Mouse (Mus musculus): Measurements from ENCODE around the gene Ube2ql1.

DNA sequence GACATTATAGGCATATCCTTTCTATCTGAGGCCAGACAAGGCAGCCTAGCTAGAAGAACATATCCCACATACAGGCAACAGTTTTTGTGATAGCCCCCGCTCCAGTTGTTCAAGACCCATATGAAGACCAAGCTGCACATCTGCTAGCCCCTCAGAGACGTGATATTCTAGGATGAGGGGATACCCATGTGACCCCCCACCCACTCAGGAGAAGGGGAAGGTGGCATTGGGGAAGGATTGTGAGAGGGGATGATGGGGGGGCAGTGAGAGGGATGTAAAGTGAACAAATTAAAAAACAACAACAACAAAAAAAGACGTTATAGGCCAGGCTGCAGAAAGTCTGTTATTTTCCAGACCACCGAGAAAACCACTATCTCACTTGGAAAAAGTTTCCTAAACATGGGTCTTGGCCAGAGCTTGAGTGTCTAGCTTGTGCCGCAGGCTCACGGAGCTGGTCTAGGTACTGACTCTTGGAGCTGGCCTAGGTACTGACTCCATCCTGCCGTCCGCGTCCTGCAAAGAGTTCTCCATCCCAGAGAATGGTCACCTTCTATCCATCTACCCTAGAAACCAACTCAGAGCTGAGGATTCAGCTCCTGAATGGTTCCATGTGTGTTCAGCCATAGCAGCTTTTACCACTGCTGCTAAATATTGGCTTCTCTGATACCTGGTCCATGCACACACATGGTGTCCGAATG lies 65.6 kb downstream of the Ube2ql1 start:
- no peak for TF ChIP-seq CTCF (IDR thresholded peaks at IDR 0.05; ENCODE audit: low read depth, low read length)
- TF ChIP-seq POLR2A (IDR thresholded peaks at IDR 0.05; ENCODE audit: extremely low read depth, insufficient read depth, low read length), result no peak

Measured in liver, adult 2 months (tissue).